Mouse (Mus musculus): ENCODE measurements at regions not wholly inside any gene's neighbourhood (a gene's known extent, or its start where the extent isn't known, plus 50 kb on each side); places are given as distances from the start of the nearest gene placed in this dataset.

DNA sequence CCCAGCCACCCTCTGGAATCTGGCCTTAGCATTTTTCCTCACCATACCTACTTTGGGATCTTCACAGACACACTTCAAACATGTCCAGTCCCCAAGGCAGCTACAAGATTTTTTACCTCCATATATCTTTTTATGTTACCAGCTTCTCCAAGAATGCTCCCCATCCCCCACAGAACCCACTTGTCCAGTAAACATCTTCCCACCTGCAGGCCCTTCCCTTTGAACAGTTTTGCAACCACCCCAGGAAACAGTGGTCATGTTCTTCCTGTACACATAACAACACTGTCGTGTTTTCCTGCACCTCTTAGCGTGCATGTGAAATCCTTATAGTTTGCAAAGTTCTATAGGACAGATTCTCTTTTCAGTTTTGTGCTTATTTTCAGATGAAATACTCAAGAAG lies 53.9 kb upstream of the Marcks start:
- intact Hi-C loops (cut with DNase I) = no loop called here
- no peak for DNase-seq

DNA sequence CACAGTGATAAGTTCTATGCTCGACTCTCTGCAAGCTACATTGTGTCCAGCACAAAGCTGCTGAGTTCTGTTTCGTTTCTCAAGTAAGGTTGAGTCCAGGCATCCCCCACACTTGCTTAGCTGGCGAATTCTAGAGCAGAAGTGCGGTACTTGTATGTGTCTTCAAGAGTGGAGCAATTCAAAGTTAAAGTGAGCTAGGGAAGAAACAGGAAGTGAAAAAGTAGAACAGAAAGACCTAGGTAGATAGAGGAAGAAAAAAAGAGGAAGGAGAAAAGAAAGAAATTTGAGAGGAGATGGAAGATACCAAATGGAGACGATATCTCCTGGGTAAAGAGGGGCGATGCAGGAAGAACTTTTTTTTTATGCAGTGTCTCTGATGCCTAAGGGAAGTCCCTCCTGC lies 51.4 kb upstream of the Marcks start:
- DNase-seq = no peak
- intact Hi-C loops (cut with DNase I) = no loop called here

Small RNA genes in the stretch of these regions (microRNA-seq; reads per million reads assigned to microRNA genes)
- 0 reads per million in 2 experiments for gene Gm24710

All from gastrocnemius, postnatal 36 days (tissue).